Mouse (Mus musculus) hindbrain, embryonic 11.5 days (tissue): ENCODE measurements around the gene Stat6. TPM values are rescaled to one million over a fixed set of nuclear protein-coding genes. Genes with fewer than 3 reads are reported as not detected.

Source experiments
- ATAC-seq: fragments of 200-750 bp; cut with Nextera tagmentation; 2 replicates; pipeline ENCODE4 v1.8.0; 2017; ENCODE audit warnings: mild to moderate bottlenecking, moderate TSS enrichment, moderate library complexity; ENCODE audit not compliant: low FRiP score
- DNase-seq: peaks from one replicate; pipeline ENCODE4 v3.0.0-alpha.2; 2015; ENCODE audit warnings: low spot score
- H3K27ac ChIP-seq: fragments of 300-500 bp; sonication (generic); 2 replicates; pipeline ENCODE4 v1.5.1; 2014; ENCODE audit warnings: mild to moderate bottlenecking, low read depth, low read length
- H3K27me3 ChIP-seq: fragments of 300-500 bp; sonication (generic); 2 replicates; pipeline ENCODE4 v1.6.1; 2014; ENCODE audit warnings: mild to moderate bottlenecking, low read length, moderate library complexity, mixed read lengths; ENCODE audit not compliant: control insufficient read depth, insufficient read depth
- H3K36me3 ChIP-seq: fragments of 300-500 bp; sonication (generic); 2 replicates; pipeline ENCODE4 v1.6.1; 2014; ENCODE audit warnings: mild to moderate bottlenecking, low read length, moderate library complexity, mixed read lengths; ENCODE audit not compliant: control insufficient read depth, insufficient read depth
- H3K4me1 ChIP-seq: fragments of 300-500 bp; sonication (generic); replicated peaks from 2 replicates; pipeline ENCODE4 v1.6.1; 2014; ENCODE audit warnings: low read length, mixed read lengths; ENCODE audit not compliant: control insufficient read depth, insufficient read depth
- H3K4me2 ChIP-seq: fragments of 300-500 bp; sonication (generic); replicated peaks from 2 replicates; pipeline ENCODE4 v1.6.1; 2014; ENCODE audit warnings: mild to moderate bottlenecking, low read depth, low read length
- H3K4me3 ChIP-seq: fragments of 300-500 bp; sonication (generic); 2 replicates; pipeline ENCODE4 v1.5.1; 2014; ENCODE audit warnings: low read depth, low read length
- H3K9ac ChIP-seq: fragments of 300-500 bp; sonication (generic); 2 replicates; pipeline ENCODE4 v1.6.1; 2014; ENCODE audit warnings: low read depth, low read length
- H3K9me3 ChIP-seq: fragments of 300-500 bp; sonication (generic); 2 replicates; pipeline ENCODE4 v1.6.1; 2016; ENCODE audit warnings: low read length; ENCODE audit not compliant: control insufficient read depth
- WGBS: fragments of 180-500 bp; shearing (Covaris S2); extraction: QIAGEN DNeasy Blood & Tissue Kit; methylation state at CpG from one replicate; pipeline ENCODE4 v1.1.7; 2014; 5-methylcytosine and 5-hydroxymethylcytosine counted together
- polyA plus RNA-seq: library from polyadenylated mRNA; unstranded; fragments of >200 nt; fragmentation: Nextera tagmentation; extraction: Ambion mirVana; gene quantifications from 2 replicates; pipeline ENCODE4 v1.2.1, GENCODE M21; 2014

Gene Stat6
- polyA plus RNA-seq, result 6.0 and 6.9 TPM in 2 replicates

DNA sequence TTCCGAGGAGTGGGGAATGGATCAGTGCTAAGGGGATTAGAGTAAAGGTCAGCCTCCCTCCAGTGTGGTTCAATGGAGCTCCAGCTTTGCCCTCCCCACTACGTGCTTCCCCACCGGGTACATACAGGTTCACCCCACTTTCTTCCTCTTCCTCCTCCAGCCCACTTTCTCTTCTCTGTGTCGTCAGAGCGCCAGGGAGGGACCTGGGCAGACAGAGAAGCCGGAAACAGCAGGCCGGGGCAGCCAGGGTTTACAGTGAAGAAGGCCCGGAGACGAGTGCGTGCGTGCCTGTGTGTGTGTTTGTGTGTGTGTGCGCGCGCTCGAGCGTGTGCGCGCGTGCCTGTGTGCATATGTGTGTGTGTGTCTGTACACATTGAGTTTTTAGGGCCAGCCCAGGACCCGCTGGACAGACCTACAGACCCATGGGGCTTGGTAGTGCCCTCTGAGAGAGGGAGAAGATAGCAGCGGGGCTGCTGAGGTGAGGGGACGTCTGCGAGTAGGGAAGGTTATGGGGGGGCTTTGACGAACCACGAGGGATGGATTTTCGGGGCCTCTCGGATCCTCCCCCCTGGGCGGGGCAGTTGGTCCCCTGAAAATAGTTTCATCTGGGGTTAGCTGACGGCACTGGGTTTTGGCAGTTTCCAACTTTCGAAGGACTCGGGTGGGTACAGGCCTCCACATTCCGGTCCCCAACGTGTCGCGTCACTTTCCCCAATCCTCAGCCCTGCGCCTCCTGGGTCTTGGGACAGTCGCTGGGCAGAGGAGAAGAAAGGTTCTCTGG lies at the start of gene Stat6:
Gene Stat6 (plus strand): TSS at position 215 of the 781 bp plus-strand sequence.
- H3K9ac ChIP-seq, result peak within 1 kb of the TSS; percentile 37
- WGBS, result 5% methylated on average over 33 of the region's 37 CpGs
- H3K27ac ChIP-seq, result peak within 1 kb of the TSS; percentile 47; the same call in 1 of the 2 replicates
- ATAC-seq (peak; percentile 54; the same call in 1 of the 2 replicates), DNase-seq (peak; percentile 58)
- no peaks in the 10 kb centered on the region for H3K9me3 ChIP-seq
- peaks cover 21% of the 10 kb centered on the region for H3K27me3 ChIP-seq
- H3K36me3 ChIP-seq, result no peaks in the 10 kb centered on the region
- peak within 1 kb of the TSS; percentile 24 for H3K4me3 ChIP-seq
- peaks cover 11% of the 10 kb centered on the region for H3K4me1 ChIP-seq
- H3K4me2 ChIP-seq, result peak within 1 kb of the TSS; percentile 33

DNA sequence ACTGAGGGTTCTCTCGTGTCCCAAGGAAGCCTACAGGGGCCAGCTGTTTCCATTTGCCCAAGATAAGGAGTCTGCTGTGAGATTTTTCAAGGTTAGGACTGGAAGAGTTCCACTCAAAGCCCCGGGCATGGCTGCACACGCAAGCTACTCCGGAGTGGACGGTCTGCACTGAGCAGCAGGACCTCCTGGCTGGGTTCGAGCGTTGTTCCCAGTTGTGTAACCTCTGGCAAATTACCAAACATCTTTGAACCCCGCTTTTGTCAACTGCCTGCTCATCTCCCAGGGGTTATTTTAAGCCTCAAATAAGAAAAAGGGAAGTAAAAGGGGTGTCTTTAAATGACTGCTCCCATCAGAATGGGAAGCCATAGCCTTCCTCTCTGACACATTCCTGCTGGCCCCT lies 48.4 kb upstream of the Stat6 start:
- ATAC-seq (no peak), DNase-seq (no peak)
- Histone ChIP-seq H3K4me3 (no peak overlapping the region), H3K27ac (no peak overlapping the region), H3K36me3 (peaks cover 14% of the 10 kb centered on the region), H3K9ac (no peak overlapping the region), H3K9me3 (no peaks in the 10 kb centered on the region), H3K27me3 (no peaks in the 10 kb centered on the region), H3K4me1 (peaks cover 3% of the 10 kb centered on the region; the same call in 1 of the 2 replicates), H3K4me2 (no peak overlapping the region)
- WGBS, result 92% methylated on average over 8 of the region's 8 CpGs

DNA sequence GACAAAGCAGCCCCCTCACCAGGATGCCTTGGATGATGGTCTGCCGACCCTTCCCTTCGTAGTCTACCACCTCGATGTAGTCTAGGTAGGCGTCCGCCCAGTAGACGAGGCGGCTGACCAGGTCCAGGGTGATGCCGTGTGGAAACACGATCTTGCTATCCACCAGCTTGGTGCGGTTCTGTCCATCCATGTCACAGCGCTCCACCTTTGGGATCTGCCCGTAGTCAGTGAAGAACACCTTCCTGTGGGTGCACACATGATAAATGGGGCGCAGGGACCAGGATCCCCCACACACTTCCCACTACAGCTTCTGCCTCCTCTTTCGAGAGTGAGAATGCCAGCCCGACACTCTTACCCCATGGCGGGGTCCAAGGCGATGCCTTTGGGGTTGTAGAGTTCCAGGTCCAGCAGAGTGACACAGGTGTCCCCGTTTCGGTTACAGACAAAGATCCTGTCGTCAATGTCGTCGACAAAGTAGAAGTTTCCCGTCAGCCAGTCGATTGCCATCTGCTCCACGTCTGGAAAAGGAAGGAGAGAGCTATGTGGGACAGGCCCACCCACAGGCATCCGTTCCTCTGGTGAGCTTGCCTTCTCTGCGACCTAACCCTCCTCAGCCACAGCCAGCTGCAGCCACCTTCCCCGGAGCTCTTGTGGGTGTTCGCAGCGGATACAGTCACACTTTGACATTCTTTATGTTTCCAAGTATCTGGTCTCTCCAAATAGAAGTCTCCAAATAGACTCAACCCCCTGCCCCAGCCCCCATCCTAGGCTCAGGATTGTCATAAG lies 47.7 kb upstream of the Stat6 start:
- DNase-seq (no peak), ATAC-seq (no peak)
- no peaks in the 10 kb centered on the region for H3K27me3 ChIP-seq
- no peak overlapping the region for H3K9ac ChIP-seq
- no peak overlapping the region for H3K4me3 ChIP-seq
- H3K9me3 ChIP-seq, result no peaks in the 10 kb centered on the region
- no peak overlapping the region for H3K4me2 ChIP-seq
- H3K27ac ChIP-seq, result no peak overlapping the region
- peaks cover 3% of the 10 kb centered on the region; the same call in 1 of the 2 replicates for H3K4me1 ChIP-seq
- WGBS, result 89% methylated on average over 30 of the region's 30 CpGs
- peaks cover 14% of the 10 kb centered on the region for H3K36me3 ChIP-seq

DNA sequence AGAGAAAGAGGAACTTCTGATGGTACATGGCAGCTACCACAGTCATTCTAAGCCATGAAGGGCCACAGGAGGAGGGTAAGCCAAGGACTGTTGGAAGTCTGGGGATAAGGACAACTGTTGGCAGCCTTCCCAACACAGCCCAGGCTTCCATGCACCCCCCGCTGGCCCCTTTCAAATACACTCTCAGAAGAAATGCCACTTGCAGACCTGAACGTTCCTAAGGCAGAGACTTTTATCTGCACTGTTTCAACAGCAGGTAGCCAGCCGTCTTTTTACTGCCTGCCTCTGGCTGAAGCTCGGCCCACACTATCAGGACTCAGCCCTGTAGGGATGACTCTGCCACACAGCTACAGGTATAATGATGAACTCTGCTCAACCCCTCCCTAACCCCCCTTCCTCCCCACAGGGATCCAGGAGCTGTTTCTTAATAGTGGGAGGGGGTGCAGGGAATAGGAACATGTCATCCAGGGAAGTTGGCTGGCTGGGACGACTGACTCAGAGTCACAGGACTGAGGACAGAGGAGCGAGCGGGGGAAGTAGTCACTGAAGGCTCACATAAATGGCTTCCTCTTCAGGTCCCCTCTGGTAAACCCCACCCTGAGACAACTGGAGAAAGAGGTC lies 46.4 kb upstream of the Stat6 start:
- DNase-seq, result no peak

DNA sequence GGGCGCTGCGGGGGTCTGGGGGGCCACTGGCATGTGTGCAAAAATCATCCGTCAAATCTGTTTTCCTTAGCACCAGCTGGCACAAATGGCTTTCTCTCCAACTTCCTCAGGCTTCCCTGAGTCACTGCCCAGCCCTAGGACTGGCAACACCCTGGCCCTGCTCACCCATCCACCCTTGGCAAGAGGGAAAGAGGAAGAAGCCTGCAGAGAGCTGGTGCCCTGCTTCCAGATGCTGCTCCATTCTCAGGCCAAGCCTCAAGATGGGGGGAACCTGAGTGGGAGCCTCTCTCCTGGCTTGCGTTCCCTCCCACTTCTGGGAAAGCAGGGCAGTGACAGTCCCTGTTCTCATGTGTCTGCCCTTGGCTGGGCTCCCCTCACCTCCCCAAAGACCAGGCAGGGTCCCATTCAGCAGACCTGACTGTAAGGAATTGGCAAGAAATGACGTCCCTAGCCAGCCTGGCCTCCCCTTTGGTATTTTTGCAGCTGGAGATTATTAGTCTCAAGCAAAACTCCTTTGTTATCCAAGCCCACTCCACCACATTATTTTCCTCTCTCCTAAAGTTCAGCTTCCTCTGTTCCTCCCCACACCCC lies 45.4 kb upstream of the Stat6 start:
- Histone ChIP-seq H3K4me1 (peaks cover 3% of the 10 kb centered on the region; the same call in 1 of the 2 replicates), H3K36me3 (peaks cover 11% of the 10 kb centered on the region), H3K4me2 (no peak overlapping the region), H3K9ac (no peak overlapping the region), H3K4me3 (no peak overlapping the region), H3K27ac (no peak overlapping the region), H3K27me3 (no peaks in the 10 kb centered on the region), H3K9me3 (no peaks in the 10 kb centered on the region)
- DNase-seq (no peak), ATAC-seq (no peak)
- WGBS, result 72% methylated on average over 5 of the region's 5 CpGs

More for the DNA sequence above, 46.4 kb upstream of the Stat6 start:
- Histone ChIP-seq H3K4me3 (no peak overlapping the region), H3K9ac (no peak overlapping the region), H3K4me1 (peaks cover 3% of the 10 kb centered on the region; the same call in 1 of the 2 replicates), H3K9me3 (no peaks in the 10 kb centered on the region), H3K4me2 (no peak overlapping the region), H3K27me3 (no peaks in the 10 kb centered on the region), H3K27ac (no peak overlapping the region), H3K36me3 (peaks cover 11% of the 10 kb centered on the region)
- no peak for ATAC-seq
- 58% methylated on average over 7 of the region's 7 CpGs for WGBS

DNA sequence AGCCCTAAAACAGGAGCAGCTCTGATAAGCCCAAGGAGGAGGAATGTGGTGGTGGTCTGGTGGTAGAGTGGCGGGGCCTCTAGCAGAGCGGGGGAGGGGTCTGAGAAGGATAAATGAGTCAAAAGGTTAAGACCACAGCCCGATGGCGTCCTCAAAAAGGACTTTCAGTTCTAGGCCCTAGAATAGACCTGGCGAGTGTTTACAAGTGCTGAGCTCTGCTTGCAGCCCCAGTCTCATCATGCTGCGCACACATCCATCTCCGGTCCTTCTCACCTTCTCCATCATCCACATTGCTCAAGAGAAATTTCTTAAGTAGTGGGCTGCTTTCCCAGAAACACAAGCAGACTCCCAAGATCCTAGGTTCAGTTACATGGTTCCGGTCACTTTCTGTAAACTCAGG lies 44.2 kb upstream of the Stat6 start:
- Histone ChIP-seq H3K27me3 (no peaks in the 10 kb centered on the region), H3K27ac (no peak overlapping the region), H3K9ac (no peak overlapping the region), H3K4me1 (peaks cover 3% of the 10 kb centered on the region; the same call in 1 of the 2 replicates), H3K4me2 (no peak overlapping the region), H3K36me3 (peaks cover 8% of the 10 kb centered on the region), H3K9me3 (no peaks in the 10 kb centered on the region), H3K4me3 (no peak overlapping the region)
- 76% methylated on average over 8 of the region's 8 CpGs for WGBS
- ATAC-seq, result no peak
- DNase-seq, result no peak

DNA sequence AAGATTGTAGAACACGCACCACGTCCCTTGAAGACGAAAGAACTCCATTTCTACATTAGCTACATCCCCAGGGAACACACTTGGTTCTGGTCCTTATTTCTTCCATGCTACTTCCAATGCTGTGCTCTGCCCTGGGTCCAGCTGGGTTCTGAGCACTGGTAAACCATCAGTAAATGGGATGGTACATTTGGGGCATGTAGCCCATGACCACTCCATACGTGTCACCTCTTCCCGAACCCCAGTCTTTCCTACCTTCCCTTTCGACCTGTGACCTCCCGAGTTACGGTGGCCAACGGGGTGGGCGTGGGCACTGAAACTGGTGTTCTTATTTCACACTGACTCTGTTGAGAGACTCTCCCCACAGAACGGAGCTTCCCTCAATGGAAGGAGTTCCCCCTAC lies 43.5 kb upstream of the Stat6 start:
- Histone ChIP-seq H3K27ac (no peak overlapping the region), H3K9ac (no peak overlapping the region), H3K9me3 (no peaks in the 10 kb centered on the region), H3K4me2 (no peak overlapping the region), H3K27me3 (no peaks in the 10 kb centered on the region), H3K36me3 (peaks cover 8% of the 10 kb centered on the region; the same call in 1 of the 2 replicates), H3K4me1 (peaks cover 3% of the 10 kb centered on the region; the same call in 1 of the 2 replicates), H3K4me3 (no peak overlapping the region)
- DNase-seq (no peak), ATAC-seq (no peak)
- 81% methylated on average over 11 of the region's 11 CpGs for WGBS
